Mouse (Mus musculus): ENCODE measurements around the gene Tgfb3.

The Tgfb3 gene

DNA sequence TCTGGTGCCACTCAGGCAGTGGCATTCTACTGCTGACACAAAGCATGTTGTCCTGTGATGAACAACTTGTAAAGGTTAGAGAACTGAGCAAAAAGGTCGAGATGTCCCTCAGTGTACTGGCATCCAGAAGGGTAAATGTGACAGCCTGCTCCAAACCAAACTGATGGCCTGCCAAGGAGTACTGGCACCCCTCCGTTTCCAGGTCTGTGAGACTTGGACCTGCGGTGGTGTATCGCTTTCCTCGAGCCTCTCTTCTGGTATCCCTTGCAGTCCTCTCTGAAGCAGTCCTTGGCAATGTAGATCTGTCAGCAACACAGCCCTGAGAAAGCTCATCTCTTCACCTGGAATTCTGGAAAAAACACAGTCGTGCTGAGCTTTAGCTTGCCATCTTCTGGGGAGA is 53.4 kb downstream of the Tgfb3 start:
- DNase-seq = no peak

DNA sequence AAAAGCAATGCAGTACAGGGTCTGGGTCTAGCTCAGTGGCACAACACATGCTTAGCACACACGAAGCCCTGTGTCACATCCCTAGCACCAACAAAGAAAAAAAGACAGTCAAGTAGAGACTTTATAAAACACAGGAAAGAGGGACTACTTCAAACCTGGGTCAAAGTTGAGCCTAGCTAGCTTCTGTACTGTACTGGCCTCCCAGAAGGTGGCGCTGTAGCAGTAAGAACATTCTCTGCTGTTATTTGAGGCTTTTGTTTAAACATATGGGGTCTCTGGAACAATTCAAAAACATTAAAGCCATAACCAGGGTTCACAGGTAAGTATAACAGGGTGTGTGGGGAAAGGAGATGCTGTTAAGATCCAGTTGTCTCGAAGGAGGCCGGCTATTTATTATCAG is 54.4 kb downstream of the Tgfb3 start:
- DNase-seq = peak in 1 of 2 experiments; percentile 70

DNA sequence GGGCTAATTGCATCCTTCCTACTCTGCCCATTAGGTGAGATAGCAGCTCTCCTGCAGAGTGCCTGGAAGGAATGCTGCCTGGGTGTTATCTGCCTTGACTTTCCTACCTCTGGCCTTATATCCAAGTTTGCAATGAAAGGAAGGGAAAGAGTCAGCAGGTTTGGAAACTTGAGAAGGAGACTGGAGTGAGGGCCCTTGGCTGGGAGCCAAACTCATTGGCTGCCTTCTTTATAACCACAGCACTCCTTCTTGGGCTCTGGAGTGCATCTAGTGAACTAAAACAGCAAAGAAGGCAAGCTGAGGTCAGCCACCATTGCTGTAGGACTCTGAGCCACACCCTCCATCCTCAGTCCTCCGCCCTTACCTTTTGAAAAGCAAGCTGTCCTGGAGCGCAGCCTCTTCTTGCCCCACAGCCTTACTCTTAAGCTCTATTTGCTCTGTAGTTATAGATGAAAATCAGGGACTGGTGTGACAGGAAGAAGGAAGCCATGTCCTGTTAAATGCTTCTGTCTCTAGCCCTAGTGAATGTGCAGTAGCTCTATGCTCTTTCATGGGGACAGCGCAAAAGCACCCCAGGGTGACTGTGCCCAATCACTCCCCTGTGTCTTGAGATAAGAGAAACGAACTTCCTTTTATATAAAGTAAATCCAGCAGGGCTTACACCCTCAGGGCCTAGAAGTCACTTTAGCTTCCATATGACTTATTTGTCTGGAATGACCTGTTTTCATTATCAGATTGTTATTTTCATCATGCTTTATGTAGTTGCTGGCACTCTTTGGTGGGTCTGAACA is 55.6 kb downstream of the Tgfb3 start:
- peak in 1 of 2 experiments; percentile 45 for DNase-seq

DNA sequence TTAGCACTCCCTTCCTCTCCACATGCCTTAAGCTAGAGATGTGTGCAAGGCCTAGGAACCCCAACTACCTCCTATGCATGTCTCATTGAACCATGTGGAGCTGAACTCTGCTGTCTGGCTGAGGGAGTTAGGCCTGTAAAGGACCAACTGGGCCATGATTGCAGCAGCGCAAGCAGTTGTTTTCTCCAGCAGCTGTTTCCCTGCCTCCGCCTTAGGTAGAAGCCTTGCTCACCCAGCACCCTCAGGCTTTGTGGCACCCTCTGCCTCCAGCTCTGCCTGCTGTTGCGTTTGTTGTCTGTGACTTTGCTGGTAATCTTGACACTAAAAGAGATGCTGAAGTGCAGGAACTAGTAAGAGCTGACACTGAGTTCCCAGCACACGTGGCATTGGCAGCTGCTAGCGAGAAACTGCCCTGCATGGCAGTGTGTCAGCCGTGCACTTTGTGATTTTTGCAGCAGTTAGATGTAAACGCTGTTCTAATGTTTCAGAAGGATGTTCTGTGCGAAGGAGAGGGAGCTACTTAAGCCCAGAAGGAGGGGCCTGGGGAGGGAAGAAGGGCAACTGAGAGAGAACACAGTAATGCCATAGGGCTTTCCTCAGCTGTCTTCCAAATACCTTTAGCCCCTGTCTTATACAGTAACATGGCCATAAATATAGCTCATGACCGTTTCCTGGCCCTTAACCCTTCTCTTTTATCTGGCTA is 56.4 kb downstream of the Tgfb3 start:
- no peak for DNase-seq

DNA sequence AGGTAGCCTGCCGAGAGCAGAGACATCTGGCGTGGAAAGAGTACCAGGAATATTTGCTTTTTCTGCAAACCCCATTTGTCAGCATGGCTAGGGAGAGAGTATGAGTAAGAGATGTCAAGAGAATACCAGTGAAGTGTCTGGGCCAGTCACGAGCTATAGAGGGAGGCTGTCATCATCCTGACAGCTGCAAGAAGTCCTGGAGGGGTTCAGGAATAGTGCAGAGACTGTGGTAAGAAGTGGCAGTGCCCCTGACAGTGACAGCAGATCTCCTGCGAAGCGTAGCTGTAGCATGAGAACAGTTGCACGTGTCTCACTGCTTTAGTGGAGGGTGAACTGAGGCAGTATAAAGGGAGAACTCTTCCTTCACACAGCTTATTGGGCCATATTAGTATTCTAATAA is 57.3 kb downstream of the Tgfb3 start:
- no peak for DNase-seq

DNA sequence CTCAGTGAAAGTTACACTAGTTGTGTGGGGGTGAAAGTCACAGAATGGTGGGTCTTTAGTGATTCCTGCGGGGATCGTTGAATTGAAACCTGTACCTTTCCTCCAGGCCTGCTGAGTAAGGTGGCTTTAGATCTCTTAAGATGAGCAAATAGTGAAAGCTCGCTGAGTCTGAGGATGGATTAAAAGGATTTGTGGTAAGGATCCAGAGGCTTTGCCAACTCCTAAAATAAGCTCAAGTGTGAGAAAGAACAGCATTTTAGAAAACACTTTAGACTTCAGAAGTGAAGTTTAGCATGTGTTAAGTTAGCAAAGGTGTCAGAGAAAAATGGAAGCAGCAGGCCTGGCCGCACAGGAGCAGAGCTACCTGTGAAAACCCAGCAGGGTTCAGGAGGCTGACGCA is 61.5 kb downstream of the Tgfb3 start:
- DNase-seq = no peak

DNA sequence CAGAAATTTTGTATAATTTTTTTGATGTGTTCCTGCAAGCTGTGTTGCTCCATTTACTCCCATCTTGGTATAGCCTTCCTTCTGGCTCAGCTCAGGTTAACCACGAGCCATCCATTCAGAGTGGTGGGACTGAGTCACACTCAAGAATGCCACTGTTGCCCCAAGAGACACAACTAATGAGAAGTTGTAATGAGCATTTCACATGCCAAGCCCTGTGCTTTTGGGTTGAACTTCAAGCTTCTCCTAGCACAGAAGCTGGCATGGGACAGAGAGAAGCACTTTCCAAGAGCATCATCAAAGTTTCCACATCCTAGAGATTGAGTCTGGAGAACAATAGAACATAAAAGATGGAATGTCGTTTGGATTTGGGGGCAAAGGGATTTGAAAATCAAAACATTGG is 63.7 kb downstream of the Tgfb3 start:
- no peak for DNase-seq

DNA sequence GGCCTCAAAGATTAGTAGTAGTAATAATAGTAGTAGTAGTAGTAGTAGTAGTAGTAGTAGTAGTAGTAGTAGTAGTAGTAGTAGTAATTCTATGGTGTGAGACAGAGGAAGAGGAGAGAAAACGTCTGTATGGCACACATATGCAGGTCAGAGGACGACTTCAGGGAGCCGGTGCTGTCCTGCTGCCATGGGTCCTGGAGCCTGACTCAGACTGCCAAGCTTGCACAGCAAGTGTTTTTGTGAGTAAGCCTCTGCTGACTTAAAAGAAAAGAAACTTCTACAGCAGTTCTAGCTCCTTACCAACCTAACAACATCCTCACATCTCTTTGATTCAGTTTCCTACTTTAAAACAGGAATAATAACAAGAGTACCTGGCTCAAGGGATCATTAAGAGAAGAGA is 64.2 kb downstream of the Tgfb3 start:
- no peak for DNase-seq

DNA sequence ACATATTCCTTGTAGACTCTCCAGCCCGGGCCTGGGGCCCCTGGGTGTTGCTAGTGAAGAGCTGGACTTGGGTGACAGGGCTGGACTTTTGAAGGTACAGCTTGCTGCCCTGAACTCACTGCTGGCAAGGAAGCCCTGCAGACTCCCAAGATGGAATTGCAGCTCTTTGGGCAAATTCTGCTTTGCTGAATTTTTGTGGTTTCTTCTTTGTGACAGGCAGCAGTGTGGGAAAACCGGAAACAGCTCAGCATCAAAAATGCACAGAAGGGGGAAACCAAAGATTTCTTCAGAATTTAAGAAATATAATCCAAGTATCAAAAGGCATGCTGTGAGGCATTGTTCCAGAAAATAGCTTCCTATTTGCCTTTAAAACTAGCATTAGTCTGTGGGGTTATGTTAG is 64.7 kb downstream of the Tgfb3 start:
- no peak for DNase-seq

DNA sequence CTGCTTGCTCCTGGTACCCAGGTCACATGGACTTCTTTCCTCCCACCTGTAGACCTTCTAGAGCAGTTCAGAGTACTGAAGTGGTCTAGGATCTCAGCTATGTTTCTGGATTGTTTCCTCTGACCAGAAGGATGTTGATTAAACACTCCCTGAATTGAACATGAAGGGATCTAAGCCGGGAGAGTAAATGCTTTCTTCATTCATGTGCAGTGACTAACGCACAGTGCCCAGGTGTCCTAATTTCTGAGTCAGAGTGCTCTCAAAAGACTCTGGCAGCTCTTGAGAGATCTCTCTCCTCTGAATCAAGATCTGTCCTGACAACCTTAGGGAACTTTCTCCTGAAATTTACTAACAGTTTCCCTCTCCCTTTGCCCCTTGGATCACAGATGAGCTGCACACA is 66.6 kb downstream of the Tgfb3 start:
- no peak for DNase-seq

DNA sequence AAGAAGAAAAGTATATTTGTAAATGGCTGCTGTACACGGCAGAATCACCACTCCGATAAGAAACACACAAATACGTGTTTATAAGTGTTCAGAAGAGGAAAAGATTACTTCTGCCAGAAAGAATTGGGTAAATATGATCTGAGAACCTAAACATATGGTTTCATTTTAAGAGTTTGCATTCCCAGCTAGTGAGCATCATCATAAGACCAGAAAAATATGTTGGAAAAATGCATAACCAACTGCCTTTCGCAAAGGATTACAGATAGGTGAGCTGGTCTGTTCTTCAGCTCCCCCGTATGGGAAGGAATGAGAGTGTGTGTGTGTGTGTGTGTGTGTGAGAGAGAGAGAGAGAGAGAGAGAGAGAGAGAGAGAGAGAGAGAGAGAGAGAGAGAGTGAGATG is 68.2 kb downstream of the Tgfb3 start:
- no peak for DNase-seq

DNA sequence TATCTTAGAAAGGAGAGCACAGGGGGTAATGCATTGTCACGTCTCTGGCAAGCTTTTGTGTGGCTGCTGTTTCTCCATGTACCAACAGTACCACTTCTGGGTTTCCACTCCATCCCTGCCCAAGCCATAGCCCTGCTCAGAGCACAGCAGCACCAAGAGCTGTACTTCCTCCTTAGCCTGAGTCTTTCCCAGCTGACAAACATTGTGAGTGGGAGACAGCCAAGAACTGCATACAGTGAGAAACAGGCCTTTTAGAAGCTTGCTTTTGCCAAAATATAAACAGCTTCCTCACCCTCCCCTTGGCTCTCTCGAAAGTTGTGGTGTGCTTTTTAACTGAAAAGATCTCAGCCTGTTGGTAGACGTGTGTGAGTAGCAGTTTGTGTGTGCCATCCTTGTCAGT is 71.5 kb downstream of the Tgfb3 start:
- no peak for DNase-seq
